Mouse (Mus musculus): Measurements from ENCODE around the gene Trim17. TPM values are rescaled to one million over a fixed set of nuclear protein-coding genes. Genes with fewer than 3 reads are reported as not detected.

The Trim17 gene
- polyA plus RNA-seq, 1 experiment from 2014 or later, result 0.08 TPM

- Histone ChIP-seq H3K4me3 (ENCODE audit: low read depth, low read length) (peak overlapping the region; percentile 56), H3K4me2 (replicated peaks; ENCODE audit: low read depth) (peak overlapping the region; percentile 78), H3K36me3 (ENCODE audit: control insufficient read depth, insufficient read depth) (peaks cover 8% of the 10 kb centered on the region; the same call in 1 of the 2 replicates), H3K4me1 (replicated peaks; ENCODE audit: control insufficient read depth, insufficient read depth, low read length) (peaks cover 8% of the 10 kb centered on the region; the same call in 1 of the 2 replicates), H3K27ac (ENCODE audit: low read depth, low read length) (no peak overlapping the region), H3K9me3 (ENCODE audit: control insufficient read depth) (no peaks in the 10 kb centered on the region), H3K27me3 (replicated peaks; ENCODE audit: control insufficient read depth, insufficient read depth, low read length) (no peaks in the 10 kb centered on the region), H3K9ac (ENCODE audit: low read depth, low read length) (peak overlapping the region; percentile 61)
- WGBS, result 6% methylated on average over 8 of the region's 8 CpGs
- TF ChIP-seq CTCF (IDR thresholded peaks at IDR 0.05; ENCODE audit: low read depth), result no peak
- ATAC-seq, result no peak
Observed at GRCm38 (mm10) chr11:58955868-58956257, 1.4 kb downstream of the Trim17 start.

- H3K4me3 ChIP-seq (ENCODE audit: low read depth, low read length), result no peak overlapping the region
- peaks cover 8% of the 10 kb centered on the region; the same call in 1 of the 2 replicates for H3K4me1 ChIP-seq (replicated peaks; ENCODE audit: control insufficient read depth, insufficient read depth, low read length)
- TF ChIP-seq CTCF (IDR thresholded peaks at IDR 0.05; ENCODE audit: low read depth), result no peak
- H3K27me3 ChIP-seq (replicated peaks; ENCODE audit: control insufficient read depth, insufficient read depth, low read length), result peaks cover 8% of the 10 kb centered on the region; the same call in 1 of the 2 replicates
- no peaks in the 10 kb centered on the region for H3K9me3 ChIP-seq (ENCODE audit: control insufficient read depth)
- 80% methylated on average over 5 of the region's 5 CpGs for WGBS
- no peak overlapping the region for H3K27ac ChIP-seq (ENCODE audit: low read depth, low read length)
- no peak overlapping the region for H3K9ac ChIP-seq (ENCODE audit: low read depth, low read length)
- ATAC-seq, result no peak
- H3K4me2 ChIP-seq (replicated peaks; ENCODE audit: low read depth), result peak overlapping the region; percentile 78; the same call in 1 of the 2 replicates
- H3K36me3 ChIP-seq (ENCODE audit: control insufficient read depth, insufficient read depth), result peaks cover 8% of the 10 kb centered on the region; the same call in 1 of the 2 replicates
Observed at GRCm38 (mm10) chr11:58957226-58957914, 2.9 kb downstream of the Trim17 start.

DNA sequence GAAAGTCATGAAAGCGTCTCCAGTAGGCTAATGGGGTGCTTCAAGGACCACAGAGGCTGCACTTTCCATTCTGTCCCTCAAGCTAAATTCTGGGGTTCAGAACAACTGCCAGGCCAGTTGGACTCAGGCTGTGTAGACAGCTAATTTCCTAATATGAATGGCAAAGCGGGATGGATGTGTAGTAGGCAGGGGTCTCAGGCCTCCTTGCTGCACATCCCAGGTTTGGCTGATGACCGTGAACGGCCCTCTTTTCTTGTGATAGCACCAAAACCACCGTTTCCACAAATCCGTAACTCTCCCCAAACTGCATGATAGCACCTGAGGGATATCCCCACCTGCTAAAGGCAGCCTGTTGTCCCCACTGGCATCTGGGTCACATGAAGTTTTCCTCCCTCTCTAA lies 4.1 kb downstream of the Trim17 start:
- WGBS, result 91% methylated on average over 6 of the region's 6 CpGs
- H3K27me3 ChIP-seq (replicated peaks; ENCODE audit: control insufficient read depth, insufficient read depth, low read length), result peaks cover 8% of the 10 kb centered on the region
- ATAC-seq, result no peak
- H3K9ac ChIP-seq (ENCODE audit: low read depth, low read length), result no peak overlapping the region
- H3K27ac ChIP-seq (ENCODE audit: low read depth, low read length), result no peak overlapping the region
- H3K4me2 ChIP-seq (replicated peaks; ENCODE audit: low read depth), result no peak overlapping the region
- H3K4me3 ChIP-seq (ENCODE audit: low read depth, low read length), result no peak overlapping the region
- H3K9me3 ChIP-seq (ENCODE audit: control insufficient read depth), result no peaks in the 10 kb centered on the region
- H3K4me1 ChIP-seq (replicated peaks; ENCODE audit: control insufficient read depth, insufficient read depth, low read length), result peaks cover 8% of the 10 kb centered on the region; the same call in 1 of the 2 replicates
- no peak for TF ChIP-seq CTCF (IDR thresholded peaks at IDR 0.05; ENCODE audit: low read depth)
- peaks cover 8% of the 10 kb centered on the region; the same call in 1 of the 2 replicates for H3K36me3 ChIP-seq (ENCODE audit: control insufficient read depth, insufficient read depth)

GRCm38 (mm10) chr11:58959186-58959825 lies 4.8 kb downstream of the Trim17 start:
- H3K27ac ChIP-seq (ENCODE audit: low read depth, low read length), result no peak overlapping the region
- peaks cover 8% of the 10 kb centered on the region; the same call in 1 of the 2 replicates for H3K36me3 ChIP-seq (ENCODE audit: control insufficient read depth, insufficient read depth)
- peak overlapping the region; percentile 76 for H3K4me2 ChIP-seq (replicated peaks; ENCODE audit: low read depth)
- H3K27me3 ChIP-seq (replicated peaks; ENCODE audit: control insufficient read depth, insufficient read depth, low read length), result peaks cover 8% of the 10 kb centered on the region
- peaks cover 8% of the 10 kb centered on the region; the same call in 1 of the 2 replicates for H3K4me1 ChIP-seq (replicated peaks; ENCODE audit: control insufficient read depth, insufficient read depth, low read length)
- WGBS, result 35% methylated on average over 15 of the region's 15 CpGs
- no peaks in the 10 kb centered on the region for H3K9me3 ChIP-seq (ENCODE audit: control insufficient read depth)
- no peak for TF ChIP-seq CTCF (IDR thresholded peaks at IDR 0.05; ENCODE audit: low read depth)
- H3K9ac ChIP-seq (ENCODE audit: low read depth, low read length), result no peak overlapping the region
- peak overlapping the region; percentile 43 for H3K4me3 ChIP-seq (ENCODE audit: low read depth, low read length)
- no peak for ATAC-seq

DNA sequence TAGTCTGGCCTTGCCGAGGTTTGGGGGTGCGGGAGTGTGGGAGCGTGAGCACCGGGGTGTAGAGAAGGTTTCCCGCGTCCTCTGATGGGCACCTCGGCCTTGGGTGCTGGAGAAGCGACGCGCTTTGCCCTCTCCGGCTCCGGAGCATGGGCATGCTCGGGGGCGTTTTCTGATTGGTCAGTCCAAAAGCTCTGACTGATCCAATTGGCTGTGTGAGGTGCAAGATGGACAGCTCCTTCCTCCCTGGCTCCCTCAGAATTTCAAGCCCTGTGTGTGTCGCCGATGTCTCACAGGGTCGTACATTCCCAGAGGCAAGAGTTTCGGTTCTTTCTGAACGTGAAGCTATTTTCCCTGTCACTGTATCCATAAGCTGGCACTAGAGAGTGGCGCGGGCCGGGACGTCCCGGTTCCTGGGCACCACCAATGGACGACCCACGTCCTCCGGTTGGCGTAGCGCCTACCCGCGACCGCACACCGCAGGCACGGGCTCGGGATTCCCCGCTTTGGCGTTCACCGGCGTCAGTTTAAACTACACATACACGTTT lies 5.5 kb downstream of the Trim17 start:
- peaks cover 8% of the 10 kb centered on the region for H3K27me3 ChIP-seq (replicated peaks; ENCODE audit: control insufficient read depth, insufficient read depth, low read length)
- H3K4me2 ChIP-seq (replicated peaks; ENCODE audit: low read depth), result peak overlapping the region; percentile 76
- peaks cover 8% of the 10 kb centered on the region; the same call in 1 of the 2 replicates for H3K4me1 ChIP-seq (replicated peaks; ENCODE audit: control insufficient read depth, insufficient read depth, low read length)
- no peak overlapping the region for H3K9ac ChIP-seq (ENCODE audit: low read depth, low read length)
- 2% methylated on average over 40 of the region's 40 CpGs for WGBS
- peaks cover 8% of the 10 kb centered on the region; the same call in 1 of the 2 replicates for H3K36me3 ChIP-seq (ENCODE audit: control insufficient read depth, insufficient read depth)
- TF ChIP-seq CTCF (IDR thresholded peaks at IDR 0.05; ENCODE audit: low read depth), result peak; percentile 60
- peak overlapping the region; percentile 43 for H3K4me3 ChIP-seq (ENCODE audit: low read depth, low read length)
- no peak overlapping the region for H3K27ac ChIP-seq (ENCODE audit: low read depth, low read length)
- ATAC-seq, result peak; percentile 73
- H3K9me3 ChIP-seq (ENCODE audit: control insufficient read depth), result no peaks in the 10 kb centered on the region
